Mouse (Mus musculus): ENCODE measurements around the gene Gna11.

GRCm38 (mm10) chr10:81563481-81563880 lies 18.5 kb upstream of the Gna11 start:
- TF ChIP-seq GATA1 (IDR thresholded peaks at IDR 0.05; ENCODE audit: borderline replicate concordance, low read length) (no peak), FLI1 (IDR thresholded peaks at IDR 0.05; ENCODE audit: low read length) (no peak)

Data from megakaryocyte, embryonic 14.5 days (primary cell).